Mouse (Mus musculus): Measurements from ENCODE around the gene Zfp871.

- TF ChIP-seq POLR2A (IDR thresholded peaks at IDR 0.05; ENCODE audit: insufficient read depth, low read depth, low read length), result no peak
- TF ChIP-seq CTCF (IDR thresholded peaks at IDR 0.05; ENCODE audit: insufficient read depth, low read depth, low read length), result no peak
Observed at GRCm38 (mm10) chr17:32766422-32766821, 21.7 kb downstream of the Zfp871 start.

Measured in olfactory bulb, adult 2 months (tissue).